Mouse (Mus musculus): ENCODE measurements around the gene Lpar5. TPM values are rescaled to one million over a fixed set of nuclear protein-coding genes. Genes with fewer than 3 reads are reported as not detected.

The Lpar5 gene
- polyA plus RNA-seq, 1 experiment = not detected

- TF ChIP-seq MAX (IDR thresholded peaks at IDR 0.05) = peak; percentile 98
- no peak for TF ChIP-seq CEBPB (IDR thresholded peaks at IDR 0.05; ENCODE audit: low read depth)
- no peak for TF ChIP-seq MYOD1 (IDR thresholded peaks at IDR 0.05; ENCODE audit: control insufficient read depth, insufficient read length, low read depth)
- TF ChIP-seq MYOG (IDR thresholded peaks at IDR 0.05; ENCODE audit: control insufficient read depth, extremely low read depth, insufficient read length) = no peak
- TF ChIP-seq CTCF (IDR thresholded peaks at IDR 0.05; ENCODE audit: control insufficient read depth, insufficient read depth, insufficient read length) = no peak
- TF ChIP-seq USF1 (IDR thresholded peaks at IDR 0.05; ENCODE audit: low read depth) = peak; percentile 87
- Histone ChIP-seq H3ac (ENCODE audit: control insufficient read depth, insufficient read length, low read depth) (peak within 1 kb of the TSS; percentile 88), H3K36me3 (ENCODE audit: control insufficient read depth, insufficient read depth) (peaks cover 68% of the 10 kb centered on the region), H3K79me2 (ENCODE audit: control insufficient read depth, insufficient read depth) (peaks cover 48% of the 10 kb centered on the region), H3K79me3 (ENCODE audit: low read depth) (peaks cover 38% of the 10 kb centered on the region), H3K27me3 (ENCODE audit: control insufficient read depth, insufficient read depth, insufficient read length) (no peaks in the 10 kb centered on the region), H3K4me3 (ENCODE audit: insufficient read depth, poor library complexity, severe bottlenecking) (peak within 1 kb of the TSS; percentile 91)
Observed at GRCm38 (mm10) chr6:125131302-125132156, 63.8 kb downstream of the Lpar5 start, which contains the start of gene Nop2. TSS of gene Nop2 (plus strand) at chr6:125131909.

Small RNA genes within 50 kb of the gene (microRNA-seq; reads per million reads assigned to microRNA genes)
- 0.32 reads per million for gene Mir7045 (ENCODE audit: borderline microRNAs expressed)

Other genes with a start within 250 kb of the Lpar5 start
- 132 TPM for gene Usp5, start 238.4 kb upstream of the Lpar5 start, polyA plus RNA-seq (2012; fragmentation: generic; extraction: Trizol)
- gene Cdca3, start 238.4 kb upstream of the Lpar5 start, polyA plus RNA-seq (2012; fragmentation: generic; extraction: Trizol) = 69.9 TPM
- gene Gnb3, start 227.6 kb upstream of the Lpar5 start, polyA plus RNA-seq (2012; fragmentation: generic; extraction: Trizol) = not detected
- gene P3h3, start 210.2 kb upstream of the Lpar5 start, polyA plus RNA-seq (2012; fragmentation: generic; extraction: Trizol) = 1.1 TPM
- gene Gpr162, start 203.9 kb upstream of the Lpar5 start, polyA plus RNA-seq (2012; fragmentation: generic; extraction: Trizol) = 0.05 TPM
- not detected for gene Cd4, start 179.7 kb upstream of the Lpar5 start, polyA plus RNA-seq (2012; fragmentation: generic; extraction: Trizol)
- gene Lag3, start 156.2 kb upstream of the Lpar5 start, polyA plus RNA-seq (2012; fragmentation: generic; extraction: Trizol) = 0.44 TPM
- gene Ptms, start 147.8 kb upstream of the Lpar5 start, polyA plus RNA-seq (2012; fragmentation: generic; extraction: Trizol) = 1,903 TPM
- gene Mlf2, start 136.5 kb upstream of the Lpar5 start, polyA plus RNA-seq (2012; fragmentation: generic; extraction: Trizol) = 547 TPM
- 165 TPM for gene Cops7a, start 102.4 kb upstream of the Lpar5 start, polyA plus RNA-seq (2012; fragmentation: generic; extraction: Trizol)
- gene Pianp, start 71.2 kb upstream of the Lpar5 start, polyA plus RNA-seq (2012; fragmentation: generic; extraction: Trizol) = 1.1 TPM
- 27.8 TPM for gene Zfp384, start 58.8 kb upstream of the Lpar5 start, polyA plus RNA-seq (2012; fragmentation: generic; extraction: Trizol)
- 23.6 TPM for gene Ing4, start 28.2 kb upstream of the Lpar5 start, polyA plus RNA-seq (2012; fragmentation: generic; extraction: Trizol)
- 0.91 TPM for gene Acrbp, start 18.2 kb upstream of the Lpar5 start, polyA plus RNA-seq (2012; fragmentation: generic; extraction: Trizol)
- 99.7 TPM for gene Chd4, start 28.1 kb downstream of the Lpar5 start, polyA plus RNA-seq (2012; fragmentation: generic; extraction: Trizol)
- gene Nop2, start 64.0 kb downstream of the Lpar5 start, polyA plus RNA-seq (2012; fragmentation: generic; extraction: Trizol) = 132 TPM
- gene Iffo1, start 77.3 kb downstream of the Lpar5 start, polyA plus RNA-seq (2012; fragmentation: generic; extraction: Trizol) = 18.4 TPM
- 7,334 TPM for gene Gapdh, start 98.5 kb downstream of the Lpar5 start, polyA plus RNA-seq (2012; fragmentation: generic; extraction: Trizol)
- 78.7 TPM for gene Ncapd2, start 123.8 kb downstream of the Lpar5 start, polyA plus RNA-seq (2012; fragmentation: generic; extraction: Trizol)
- 147 TPM for gene Mrpl51, start 123.9 kb downstream of the Lpar5 start, polyA plus RNA-seq (2012; fragmentation: generic; extraction: Trizol)
- gene Vamp1, start 147.6 kb downstream of the Lpar5 start, polyA plus RNA-seq (2012; fragmentation: generic; extraction: Trizol) = 0.69 TPM
- 2.3 TPM for gene Tapbpl, start 163.9 kb downstream of the Lpar5 start, polyA plus RNA-seq (2012; fragmentation: generic; extraction: Trizol)
- 0.07 TPM for gene Cd27, start 169.1 kb downstream of the Lpar5 start, polyA plus RNA-seq (2012; fragmentation: generic; extraction: Trizol)
- gene Tuba3a, start 218.1 kb downstream of the Lpar5 start, polyA plus RNA-seq (2012; fragmentation: generic; extraction: Trizol) = 0.05 TPM
- gene Ltbr, start 246.0 kb downstream of the Lpar5 start, polyA plus RNA-seq (2012; fragmentation: generic; extraction: Trizol) = 83.0 TPM